Mouse (Mus musculus) embryonic facial prominence, embryonic 11.5 days (tissue): Measurements from ENCODE around the gene Ssr1. TPM values are rescaled to one million over a fixed set of nuclear protein-coding genes. Genes with fewer than 3 reads are reported as not detected.
A peak's percentile ranks its signal among the peaks of the same experiment; 100 is the strongest.

Source experiments
- ATAC-seq: fragments of 200-750 bp; cut with Nextera tagmentation; replicated peaks from 2 replicates; pipeline ENCODE4 v1.8.0; 2017; ENCODE audit warnings: low read depth; ENCODE audit not compliant: insufficient number of reproducible peaks, low FRiP score, low TSS enrichment
- DNase-seq: peaks from one replicate; pipeline ENCODE4 v3.0.0-alpha.2; 2015; ENCODE audit warnings: low spot score
- H3K27ac ChIP-seq: fragments of 300-500 bp; sonication (generic); replicated peaks from 2 replicates; pipeline ENCODE4 v1.5.1; 2014; ENCODE audit warnings: mild to moderate bottlenecking, low read depth, low read length, control low read depth
- H3K27me3 ChIP-seq: fragments of 300-500 bp; sonication (generic); 2 replicates; pipeline ENCODE4 v1.6.1; 2014; ENCODE audit warnings: mild to moderate bottlenecking, low read length, moderate library complexity, mixed read lengths; ENCODE audit not compliant: control insufficient read depth, insufficient read depth
- H3K36me3 ChIP-seq: fragments of 300-500 bp; sonication (generic); replicated peaks from 2 replicates; pipeline ENCODE4 v1.6.1; 2014; ENCODE audit warnings: low read depth, mild to moderate bottlenecking, low read length, moderate library complexity, mixed read lengths; ENCODE audit not compliant: control insufficient read depth, insufficient read depth
- H3K4me1 ChIP-seq: fragments of 300-500 bp; sonication (generic); 2 replicates; pipeline ENCODE4 v1.6.1; 2014; ENCODE audit warnings: low read length, mixed read lengths; ENCODE audit not compliant: control insufficient read depth, insufficient read depth
- H3K4me2 ChIP-seq: fragments of 300-500 bp; sonication (generic); 2 replicates; pipeline ENCODE4 v1.6.1; 2014; ENCODE audit warnings: low read depth, mild to moderate bottlenecking, control low read depth, low read length, moderate library complexity
- H3K4me3 ChIP-seq: fragments of 300-500 bp; sonication (generic); 2 replicates; pipeline ENCODE4 v1.5.1; 2014; ENCODE audit warnings: low read depth, low read length, control low read depth
- H3K9ac ChIP-seq: fragments of 300-500 bp; sonication (generic); replicated peaks from 2 replicates; pipeline ENCODE4 v1.6.1; 2014; ENCODE audit warnings: mild to moderate bottlenecking, control low read depth, low read length
- H3K9me3 ChIP-seq: fragments of 300-500 bp; sonication (generic); replicated peaks from 2 replicates; pipeline ENCODE4 v1.6.1; 2016; ENCODE audit warnings: mild to moderate bottlenecking, low read length, inconsistent platforms, mixed read lengths; ENCODE audit not compliant: control insufficient read depth
- WGBS: fragments of 180-500 bp; shearing (Covaris S2); extraction: QIAGEN DNeasy Blood & Tissue Kit; methylation state at CpG from one replicate; pipeline ENCODE4 v1.1.7; 2014; 5-methylcytosine and 5-hydroxymethylcytosine counted together
- polyA plus RNA-seq: library from polyadenylated mRNA; unstranded; fragments of >200 nt; fragmentation: Nextera tagmentation; extraction: Ambion mirVana; gene quantifications from 2 replicates; pipeline ENCODE4 v1.2.1, GENCODE M21; 2014

The Ssr1 gene
- polyA plus RNA-seq, 1 experiment from 2014 or later: 137 TPM

DNA sequence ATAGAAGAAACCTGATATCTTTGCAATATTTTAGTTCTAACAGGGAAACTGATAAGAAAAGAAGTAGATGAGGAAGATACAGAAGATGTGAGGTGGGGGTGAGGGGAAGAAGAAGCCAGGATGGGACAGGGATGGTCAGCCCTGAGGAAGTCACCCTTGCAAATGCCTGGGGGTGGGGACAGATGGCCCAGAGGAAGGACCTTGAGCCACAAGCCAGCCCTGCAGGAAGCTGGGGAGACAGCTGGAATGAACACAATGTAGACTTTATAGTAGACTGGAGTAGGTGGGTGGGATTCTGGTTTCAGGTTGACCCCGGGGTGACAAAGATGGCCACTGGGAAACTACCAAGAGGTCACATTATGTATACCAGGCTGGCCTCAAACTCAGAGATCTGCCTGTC lies 39.7 kb downstream of the Ssr1 start:
- Histone ChIP-seq H3K4me3 (no peak overlapping the region), H3K9me3 (no peaks in the 10 kb centered on the region), H3K27ac (no peak overlapping the region), H3K4me1 (no peaks in the 10 kb centered on the region), H3K4me2 (no peak overlapping the region), H3K27me3 (no peaks in the 10 kb centered on the region), H3K36me3 (no peaks in the 10 kb centered on the region), H3K9ac (no peak overlapping the region)
- WGBS: 84% methylated on average over 1 of the region's 1 CpGs
- no peak for DNase-seq
- ATAC-seq: 0 out of 2 replicates have a peak, but pooled peaks have one; percentile 3

DNA sequence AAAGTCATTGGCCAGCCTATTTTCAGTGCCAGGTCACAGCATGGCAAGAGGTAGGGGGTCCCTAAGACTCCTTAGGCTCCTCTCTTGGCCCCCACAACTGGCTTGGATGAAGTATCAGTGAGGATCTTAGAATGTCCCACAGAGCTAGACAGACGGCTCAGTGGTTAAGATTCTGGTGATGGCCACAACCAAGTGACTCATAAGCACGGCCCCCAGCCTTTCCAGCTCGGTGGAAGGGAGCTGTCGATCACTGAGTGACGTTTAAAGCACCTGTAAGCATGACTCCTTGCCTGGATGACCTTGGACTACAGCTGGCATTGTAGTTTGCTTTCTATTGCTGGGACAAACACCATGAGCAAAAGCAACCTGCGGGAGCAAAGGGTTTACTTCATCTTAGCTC lies 41.0 kb downstream of the Ssr1 start:
- Histone ChIP-seq H3K9me3 (no peaks in the 10 kb centered on the region), H3K4me1 (no peaks in the 10 kb centered on the region), H3K4me3 (no peak overlapping the region), H3K36me3 (no peaks in the 10 kb centered on the region), H3K4me2 (no peak overlapping the region), H3K9ac (no peak overlapping the region), H3K27me3 (no peaks in the 10 kb centered on the region), H3K27ac (no peak overlapping the region)
- DNase-seq (no peak), ATAC-seq (no peak)
- 87% methylated on average over 6 of the region's 6 CpGs for WGBS

DNA sequence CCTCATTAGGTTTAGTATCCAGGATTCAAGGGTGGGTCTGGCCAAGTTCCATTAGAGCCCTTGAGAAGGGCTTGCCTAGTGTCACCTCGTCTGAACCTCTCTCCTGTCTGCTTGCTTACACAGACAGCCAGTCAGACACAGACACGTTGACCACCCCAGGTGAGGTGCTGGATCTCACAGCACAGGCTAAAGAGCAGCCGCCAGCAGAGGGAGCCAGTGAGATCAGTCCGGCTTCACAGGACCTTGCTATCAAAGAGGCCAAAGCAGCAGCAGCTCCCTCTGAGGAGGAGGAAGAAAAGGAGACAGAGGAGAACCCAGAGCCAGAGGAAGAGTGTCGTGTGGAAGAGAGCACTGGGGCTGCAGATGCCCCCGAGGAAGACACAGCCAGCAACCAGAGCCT lies 47.3 kb downstream of the Ssr1 start:
- Histone ChIP-seq H3K4me2 (no peak overlapping the region), H3K4me1 (no peaks in the 10 kb centered on the region), H3K27ac (no peak overlapping the region), H3K27me3 (no peaks in the 10 kb centered on the region), H3K9ac (no peak overlapping the region), H3K9me3 (no peaks in the 10 kb centered on the region), H3K4me3 (no peak overlapping the region), H3K36me3 (no peaks in the 10 kb centered on the region)
- WGBS: 17% methylated on average over 6 of the region's 6 CpGs
- ATAC-seq (no peak), DNase-seq (peak; percentile 89)

DNA sequence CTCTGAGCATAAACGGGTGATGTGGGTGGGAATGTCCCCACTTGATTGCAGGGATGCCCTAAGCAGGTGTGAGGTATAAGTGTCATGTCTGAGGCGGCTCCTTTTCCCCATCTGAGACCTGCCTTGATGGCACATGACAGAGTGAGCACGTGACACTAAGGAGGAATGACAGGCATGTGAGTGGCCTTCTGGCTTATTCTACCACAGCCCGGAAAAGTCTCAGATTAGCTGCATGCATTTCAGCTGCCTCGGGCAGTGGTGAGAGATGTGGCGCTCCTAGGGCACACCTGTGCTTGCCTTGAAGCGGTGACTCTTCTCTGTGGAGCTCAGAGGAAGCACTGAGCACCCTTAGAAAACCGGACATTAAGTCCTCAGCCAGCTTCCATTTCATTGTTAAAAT lies 48.6 kb downstream of the Ssr1 start:
- Histone ChIP-seq H3K4me2 (no peak overlapping the region), H3K9ac (no peak overlapping the region), H3K4me1 (no peaks in the 10 kb centered on the region), H3K36me3 (no peaks in the 10 kb centered on the region), H3K27me3 (no peaks in the 10 kb centered on the region), H3K4me3 (no peak overlapping the region), H3K9me3 (no peaks in the 10 kb centered on the region), H3K27ac (no peak overlapping the region)
- no peak for DNase-seq
- WGBS: 77% methylated on average over 8 of the region's 8 CpGs
- no peak for ATAC-seq

DNA sequence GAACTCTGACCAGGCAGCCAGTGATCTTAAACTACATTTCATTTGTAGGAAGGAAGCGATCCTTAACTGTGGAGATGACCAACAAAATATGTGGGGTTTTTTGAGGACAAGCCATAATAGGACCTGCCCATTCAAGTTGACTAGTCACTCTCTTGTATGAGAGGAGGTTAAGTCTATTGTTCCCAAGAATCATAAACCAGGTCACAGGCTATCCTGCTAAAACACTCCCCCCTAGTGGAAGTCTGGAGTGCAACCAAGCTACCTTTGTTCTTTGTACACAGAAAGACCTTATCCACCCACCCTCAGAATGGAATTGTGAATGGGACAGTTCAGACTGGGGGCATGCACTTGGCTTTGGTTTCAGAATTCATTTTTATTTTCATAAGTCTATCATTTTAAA lies 49.7 kb downstream of the Ssr1 start:
- Histone ChIP-seq H3K4me2 (no peak overlapping the region), H3K4me1 (no peaks in the 10 kb centered on the region), H3K9me3 (no peaks in the 10 kb centered on the region), H3K4me3 (no peak overlapping the region), H3K36me3 (no peaks in the 10 kb centered on the region), H3K9ac (no peak overlapping the region), H3K27ac (no peak overlapping the region), H3K27me3 (no peaks in the 10 kb centered on the region)
- ATAC-seq (no peak), DNase-seq (peak; percentile 78)
- WGBS: 74% methylated on average over 1 of the region's 1 CpGs

DNA sequence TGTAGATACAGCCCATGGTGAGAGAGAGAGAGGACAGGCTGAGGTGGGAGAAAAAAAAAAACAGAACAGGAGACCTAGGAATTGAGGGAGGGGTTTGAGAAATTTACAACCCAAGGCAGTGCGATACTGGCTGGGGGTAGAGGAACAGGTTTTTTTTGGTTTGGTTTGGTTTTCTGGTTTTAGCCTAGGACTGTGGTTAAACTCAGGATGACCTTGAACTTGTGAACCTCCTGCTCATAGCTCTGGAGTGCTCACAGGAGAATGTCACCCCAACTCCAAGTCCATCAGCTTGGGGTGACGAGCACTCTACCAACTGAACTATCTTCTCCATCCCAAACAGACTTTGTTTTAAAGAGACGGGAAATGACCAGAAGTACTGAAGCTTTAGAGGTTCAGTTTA lies 50.6 kb downstream of the Ssr1 start:
- no peak overlapping the region for H3K27ac ChIP-seq
- H3K4me2 ChIP-seq: no peak overlapping the region
- H3K27me3 ChIP-seq: no peaks in the 10 kb centered on the region
- H3K4me3 ChIP-seq: no peak overlapping the region
- no peak for DNase-seq
- no peak overlapping the region for H3K9ac ChIP-seq
- WGBS: 86% methylated on average over 3 of the region's 3 CpGs
- H3K9me3 ChIP-seq: no peaks in the 10 kb centered on the region
- H3K4me1 ChIP-seq: no peaks in the 10 kb centered on the region
- ATAC-seq: no peak
- no peaks in the 10 kb centered on the region for H3K36me3 ChIP-seq

DNA sequence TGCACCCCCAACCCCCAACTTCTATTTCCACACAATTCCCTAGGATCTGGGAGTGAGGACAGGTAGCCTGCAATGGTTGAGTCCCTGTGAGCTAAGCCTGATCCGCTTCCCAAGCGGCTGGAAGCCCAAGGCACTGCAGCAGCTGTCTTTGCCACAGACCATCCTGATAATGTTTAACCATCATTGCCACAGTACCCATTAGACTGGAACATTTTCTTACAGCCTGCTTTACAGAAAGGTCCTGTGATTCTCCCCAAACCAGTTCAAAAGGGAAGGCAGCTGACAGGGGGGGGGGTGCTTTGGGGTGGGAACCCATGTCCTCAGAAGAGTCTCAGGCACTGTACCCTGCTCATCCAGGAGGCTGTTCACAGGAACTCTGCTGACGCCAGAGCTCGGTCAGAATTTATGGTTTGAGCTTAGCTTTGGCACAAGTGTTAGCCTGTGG lies 51.1 kb downstream of the Ssr1 start:
- Histone ChIP-seq H3K36me3 (no peaks in the 10 kb centered on the region), H3K27me3 (no peaks in the 10 kb centered on the region), H3K4me1 (no peaks in the 10 kb centered on the region), H3K27ac (no peak overlapping the region), H3K4me3 (no peak overlapping the region), H3K9ac (no peak overlapping the region), H3K9me3 (no peaks in the 10 kb centered on the region), H3K4me2 (no peak overlapping the region)
- ATAC-seq (no peak), DNase-seq (no peak)
- 75% methylated on average over 4 of the region's 4 CpGs for WGBS

DNA sequence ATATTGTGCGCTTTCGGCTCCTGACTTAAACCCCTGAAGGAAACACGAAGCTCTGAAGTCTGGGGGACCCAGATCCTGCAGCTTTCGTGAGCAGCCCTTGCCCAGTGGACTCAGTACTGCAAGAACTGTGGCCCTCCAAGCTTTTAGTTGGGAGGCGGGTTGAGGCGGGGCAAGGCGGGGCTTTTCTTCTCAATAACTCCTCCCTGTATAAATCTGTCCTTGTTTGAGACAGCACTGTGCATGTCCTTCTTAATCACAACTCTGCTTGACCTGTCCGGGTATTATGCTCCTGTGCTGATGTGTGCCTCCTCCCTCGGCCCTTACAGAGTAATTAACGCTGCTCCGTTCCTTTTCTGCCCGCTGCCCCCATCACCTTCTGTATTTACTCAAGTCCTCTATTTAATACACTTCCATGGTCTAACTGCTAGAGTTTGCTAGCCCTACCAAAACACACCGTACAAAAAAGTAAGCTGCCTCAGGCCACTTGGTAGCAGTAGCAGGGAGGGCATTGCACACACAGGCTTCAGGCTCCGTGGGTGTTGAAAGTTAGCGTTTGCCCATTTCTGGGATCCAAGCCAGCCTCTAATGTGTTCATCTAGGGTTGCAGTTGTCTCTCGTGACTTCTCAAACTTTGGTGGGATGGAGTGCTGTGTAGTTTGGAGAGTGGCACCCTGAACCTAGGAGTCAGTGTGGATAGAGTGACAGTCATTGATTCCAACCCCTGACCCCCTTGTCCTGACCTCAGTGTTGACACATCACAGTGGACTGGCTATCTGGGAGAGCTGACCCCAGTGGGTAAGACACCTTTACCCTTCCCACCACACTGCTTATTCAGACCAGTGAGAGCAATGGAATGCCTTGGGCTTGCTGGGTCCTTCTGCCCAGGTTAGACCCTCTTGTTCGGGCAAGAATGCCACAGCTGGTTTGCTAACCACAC lies 51.8 kb downstream of the Ssr1 start:
- no peaks in the 10 kb centered on the region for H3K36me3 ChIP-seq
- H3K4me3 ChIP-seq: no peak overlapping the region
- no peak overlapping the region for H3K9ac ChIP-seq
- H3K27me3 ChIP-seq: no peaks in the 10 kb centered on the region
- WGBS: 74% methylated on average over 17 of the region's 17 CpGs
- ATAC-seq (no peak), DNase-seq (no peak)
- H3K4me2 ChIP-seq: no peak overlapping the region
- H3K27ac ChIP-seq: no peak overlapping the region
- H3K9me3 ChIP-seq: no peaks in the 10 kb centered on the region
- H3K4me1 ChIP-seq: no peaks in the 10 kb centered on the region
